Mouse (Mus musculus) forebrain, embryonic 13.5 days (tissue): ENCODE results near the gene Nccrp1. TPM values are rescaled to one million over a fixed set of nuclear protein-coding genes. Genes with fewer than 3 reads are reported as not detected.

ENCODE experiments used
- ATAC-seq: fragments of 200-750 bp; cut with Nextera tagmentation; 2 replicates; pipeline ENCODE4 v1.8.0; 2017
- H3K27ac ChIP-seq: fragments of 300-500 bp; sonication (generic); 2 replicates; pipeline ENCODE4 v1.5.1; 2015; ENCODE audit warnings: inconsistent platforms, mild to moderate bottlenecking, moderate library complexity
- H3K27me3 ChIP-seq: fragments of 300-500 bp; sonication (generic); 2 replicates; pipeline ENCODE4 v1.6.1; 2015; ENCODE audit warnings: mild to moderate bottlenecking, inconsistent platforms
- H3K36me3 ChIP-seq: fragments of 300-500 bp; sonication (generic); 2 replicates; pipeline ENCODE4 v1.6.1; 2015; ENCODE audit warnings: mild to moderate bottlenecking, inconsistent platforms; ENCODE audit not compliant: poor library complexity, severe bottlenecking
- H3K4me1 ChIP-seq: fragments of 300-500 bp; sonication (generic); 2 replicates; pipeline ENCODE4 v1.6.1; 2015; ENCODE audit warnings: inconsistent platforms
- H3K4me2 ChIP-seq: fragments of 300-500 bp; sonication (generic); 2 replicates; pipeline ENCODE4 v1.6.1; 2015; ENCODE audit warnings: inconsistent platforms, mild to moderate bottlenecking, moderate library complexity
- H3K4me3 ChIP-seq: fragments of 300-500 bp; sonication (generic); 2 replicates; pipeline ENCODE4 v1.5.1; 2015; ENCODE audit warnings: mild to moderate bottlenecking, inconsistent platforms
- H3K9ac ChIP-seq: fragments of 300-500 bp; sonication (generic); 2 replicates; pipeline ENCODE4 v1.6.1; 2015; ENCODE audit warnings: mild to moderate bottlenecking, inconsistent platforms
- H3K9me3 ChIP-seq: fragments of 300-500 bp; sonication (generic); replicated peaks from 2 replicates; pipeline ENCODE4 v1.6.1; 2016; ENCODE audit warnings: inconsistent platforms
- WGBS: fragments of 180-500 bp; shearing (Covaris S2); methylation state at CpG from one replicate; pipeline ENCODE4 v1.1.7; 2015; 5-methylcytosine and 5-hydroxymethylcytosine counted together
- microRNA-seq: library from miRNA; unstranded; fragments of <30 nt; microRNA quantifications from one replicate; pipeline ENCODE4, GENCODE M21; 2016
- polyA plus RNA-seq: library from polyadenylated mRNA; unstranded; fragments of >200 nt; fragmentation: Nextera tagmentation; extraction: Ambion mirVana; gene quantifications from 2 replicates; pipeline ENCODE4 v1.2.1, GENCODE M21; 2015

Gene Nccrp1
- polyA plus RNA-seq, 1 experiment from 2014 or later = not detected

- no peak for ATAC-seq
- no peak overlapping the region for H3K9ac ChIP-seq
- H3K27ac ChIP-seq = no peak overlapping the region; the same call in 1 of the 2 replicates
- H3K4me2 ChIP-seq = no peak overlapping the region
- 0 out of 2 replicates have a peak, but pooled peaks cover 4% of the 10 kb centered on the region for H3K4me1 ChIP-seq
- H3K4me3 ChIP-seq = no peak overlapping the region
- H3K27me3 ChIP-seq = no peaks in the 10 kb centered on the region
- H3K36me3 ChIP-seq = no peaks in the 10 kb centered on the region
- WGBS = 68% methylated on average over 11 of the region's 11 CpGs
- H3K9me3 ChIP-seq = no peaks in the 10 kb centered on the region
Measured at GRCm38 (mm10) chr7:28495426-28495825, 51.6 kb downstream of the Nccrp1 start.

Small RNAs within 50 kb of the gene (microRNA-seq; reads per million reads assigned to microRNA genes)
- gene Mir7049 = not detected

Other genes starting within 250 kb of the Nccrp1 start
- 20.3 and 22.2 TPM in 2 replicates for gene Dll3, start 245.0 kb downstream of the Nccrp1 start, polyA plus RNA-seq
- 168 and 179 TPM in 2 replicates for gene Timm50, start 235.2 kb downstream of the Nccrp1 start, polyA plus RNA-seq
- gene Supt5, start 208.5 kb downstream of the Nccrp1 start, polyA plus RNA-seq = 93.4 and 102 TPM in 2 replicates
- gene Rps16, start 196.6 kb downstream of the Nccrp1 start, polyA plus RNA-seq = 644 and 704 TPM in 2 replicates
- 43.1 and 50.0 TPM in 2 replicates for gene Plekhg2, start 174.7 kb downstream of the Nccrp1 start, polyA plus RNA-seq
- 4.5 and 4.8 TPM in 2 replicates for gene Zfp36, start 167.0 kb downstream of the Nccrp1 start, polyA plus RNA-seq
- gene Med29, start 154.5 kb downstream of the Nccrp1 start, polyA plus RNA-seq = 49.3 and 51.5 TPM in 2 replicates
- gene Paf1, start 154.3 kb downstream of the Nccrp1 start, polyA plus RNA-seq = 95.4 and 97.1 TPM in 2 replicates
- gene Gmfg, start 109.8 kb downstream of the Nccrp1 start, polyA plus RNA-seq = 2.5 and 2.8 TPM in 2 replicates
- gene Lrfn1, start 95.3 kb downstream of the Nccrp1 start, polyA plus RNA-seq = 5.9 and 6.1 TPM in 2 replicates
- gene Ifnl2, start 36.8 kb downstream of the Nccrp1 start, polyA plus RNA-seq = not detected in 2 replicates
- not detected in 2 replicates for gene Ifnl3, start 24.4 kb downstream of the Nccrp1 start, polyA plus RNA-seq
- gene Sycn, start 6.4 kb downstream of the Nccrp1 start, polyA plus RNA-seq = not detected in 2 replicates
- gene Samd4b, start 50.9 kb upstream of the Nccrp1 start, polyA plus RNA-seq = 20.0 and 20.5 TPM in 2 replicates
- gene Pak4, start 50.9 kb upstream of the Nccrp1 start, polyA plus RNA-seq = 36.1 and 36.8 TPM in 2 replicates
- not detected in 2 replicates for gene Acp7, start 84.1 kb upstream of the Nccrp1 start, polyA plus RNA-seq
- gene Fbxo27, start 145.6 kb upstream of the Nccrp1 start, polyA plus RNA-seq = 3.6 and 3.8 TPM in 2 replicates
- 4.4 and 5.3 TPM in 2 replicates for gene Fbxo17, start 169.6 kb upstream of the Nccrp1 start, polyA plus RNA-seq
- gene Mrps12, start 194.6 kb upstream of the Nccrp1 start, polyA plus RNA-seq = 107 and 122 TPM in 2 replicates
- gene Sars2, start 194.7 kb upstream of the Nccrp1 start, polyA plus RNA-seq = 23.0 and 23.7 TPM in 2 replicates
- gene Ccer2, start 208.9 kb upstream of the Nccrp1 start, polyA plus RNA-seq = not detected in 2 replicates
- gene Sirt2, start 219.5 kb upstream of the Nccrp1 start, polyA plus RNA-seq = 86.3 and 86.9 TPM in 2 replicates
- 51.0 and 52.9 TPM in 2 replicates for gene Nfkbib, start 220.3 kb upstream of the Nccrp1 start, polyA plus RNA-seq
- gene Rinl, start 241.7 kb upstream of the Nccrp1 start, polyA plus RNA-seq = 1.7 and 2.0 TPM in 2 replicates